ENCODE assay signal across 19 mouse cellular contexts in genomic region chr5:107904325-107904724, GRCm38 (mm10).
"Had no signal": no experiment of that assay in that cellular context is flagged by ENCODE, and none has a peak within 500 bp of the region (broad histone marks: within the 10 kb centered on the region; RNA-seq: fewer than 3 reads in every experiment).

No protein-coding gene starts in this region.

- H3K27me3 ChIP-seq: liver, embryonic 13.5 days; neural tube, embryonic 12.5 days; neural tube, embryonic 15.5 days had no signal

- H3K9ac ChIP-seq: liver, embryonic 13.5 days; neural tube, embryonic 12.5 days; neural tube, embryonic 15.5 days had no signal

- H3K4me2 ChIP-seq: liver, embryonic 13.5 days; midbrain, embryonic 11.5 days; neural tube, embryonic 12.5 days; neural tube, embryonic 15.5 days had no signal

- H3K27ac ChIP-seq: left cerebral cortex, adult 2 months; liver, embryonic 13.5 days; neural tube, embryonic 12.5 days; neural tube, embryonic 15.5 days; stomach, postnatal 0 days had no signal

- DNase-seq: kidney, postnatal 10 days; kidney, postnatal 36 days; layer of hippocampus, postnatal 36 days; liver, embryonic 13.5 days; lung, adult 2 months; lung, postnatal 14 days; lung, postnatal 4 days; midbrain, embryonic 14.5 days; right cerebral cortex, adult 18-20 months; right cerebral cortex, postnatal 14 days; right cerebral cortex, postnatal 4 days; thymus, adult 2 months; thymus, postnatal 14 days; thymus, postnatal 4 days had no signal

- H3K4me3 ChIP-seq: left cerebral cortex, adult 2 months; liver, embryonic 13.5 days; neural tube, embryonic 12.5 days; neural tube, embryonic 15.5 days had no signal

- H3K9me3 ChIP-seq: liver, embryonic 13.5 days; neural tube, embryonic 12.5 days; neural tube, embryonic 15.5 days had no signal
